Mouse (Mus musculus): Measurements from ENCODE around the gene Polr3g. TPM values are rescaled to one million over a fixed set of nuclear protein-coding genes. Genes with fewer than 3 reads are reported as not detected.
"Not testable (repeated sequence)": the region's sequence is repeated elsewhere in the genome, so short reads cannot be mapped to it uniquely, and the experiment has no call there.

Gene Polr3g
- polyA plus RNA-seq, 1 experiment from 2014 or later = 11.9 TPM

DNA sequence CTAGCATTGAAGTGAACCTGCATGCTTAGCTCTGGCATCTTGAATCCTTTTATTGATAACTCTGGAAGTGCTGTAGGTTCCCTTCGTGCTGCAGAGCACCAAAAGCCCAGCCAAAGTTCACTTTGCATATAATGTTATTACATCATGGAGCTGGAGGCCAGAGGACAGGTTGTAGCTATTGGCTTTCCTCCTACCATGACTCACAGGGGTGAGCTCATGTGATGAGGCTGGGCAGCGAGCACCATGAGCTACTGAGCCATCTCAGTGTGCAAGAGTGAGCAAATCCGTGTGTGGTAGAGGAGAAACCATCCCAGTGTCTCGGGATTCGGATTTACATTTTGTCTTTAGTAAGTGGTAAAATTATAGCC, 46.5 kb downstream of the Polr3g start:
- Histone ChIP-seq H3K9ac (ENCODE audit: low read depth, low read length) (no peak overlapping the region), H3K27ac (ENCODE audit: low read length) (no peak overlapping the region), H3K4me2 (ENCODE audit: low read depth, low read length) (no peak overlapping the region), H3K36me3 (ENCODE audit: control insufficient read depth, insufficient read depth, low read length) (peaks cover 2% of the 10 kb centered on the region; the same call in 1 of the 2 replicates), H3K4me1 (ENCODE audit: control insufficient read depth, insufficient read depth, low read length) (peaks cover 6% of the 10 kb centered on the region; the same call in 1 of the 2 replicates), H3K4me3 (ENCODE audit: low read length) (no peak overlapping the region), H3K27me3 (replicated peaks; ENCODE audit: control insufficient read depth, insufficient read depth, low read length) (no peaks in the 10 kb centered on the region), H3K9me3 (ENCODE audit: control insufficient read depth, low read length) (no peaks in the 10 kb centered on the region)
- ATAC-seq = peak; percentile 91
- WGBS = 83% methylated on average over 5 of the region's 5 CpGs

DNA sequence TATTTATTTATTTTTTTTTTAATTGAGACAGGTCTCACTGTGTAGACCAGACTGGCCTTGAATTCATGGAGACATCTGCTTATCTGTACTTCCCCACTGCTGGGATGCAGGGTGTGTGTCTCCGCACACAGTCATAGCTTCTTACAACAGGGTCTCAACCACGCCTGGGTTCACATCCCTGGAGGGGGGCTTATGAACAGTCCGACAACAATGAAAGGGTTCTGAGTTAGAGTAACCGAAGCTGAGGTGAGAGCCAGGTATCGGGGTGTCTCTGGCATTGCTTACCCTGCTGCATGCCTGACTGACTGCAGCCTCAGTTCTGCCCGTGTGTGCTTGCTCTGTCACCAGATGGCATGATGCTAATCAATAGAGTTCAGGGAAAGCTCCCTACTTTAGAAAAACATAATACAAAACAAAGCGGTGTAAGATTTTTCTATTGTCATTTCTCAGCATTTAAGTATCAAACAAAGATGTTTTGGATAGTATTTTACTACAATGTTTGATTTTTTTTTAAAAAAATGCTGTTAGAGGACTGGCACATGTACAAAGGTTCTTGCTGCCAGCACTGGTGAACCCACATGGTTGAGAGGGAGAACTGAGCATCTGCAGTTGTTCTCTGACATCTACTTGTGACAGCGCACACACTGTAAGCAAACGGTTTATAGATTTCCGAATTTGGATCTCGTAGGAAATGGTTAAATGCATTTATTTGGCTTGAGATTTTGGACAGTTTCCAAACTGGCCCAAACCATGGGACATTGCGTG, 47.1 kb downstream of the Polr3g start:
- no peaks in the 10 kb centered on the region; the same call in 1 of the 2 replicates for H3K36me3 ChIP-seq (ENCODE audit: control insufficient read depth, insufficient read depth, low read length)
- no peak overlapping the region for H3K4me2 ChIP-seq (ENCODE audit: low read depth, low read length)
- H3K9me3 ChIP-seq (ENCODE audit: control insufficient read depth, low read length) = no peaks in the 10 kb centered on the region
- no peak overlapping the region for H3K27ac ChIP-seq (ENCODE audit: low read length)
- 85% methylated on average over 12 of the region's 12 CpGs for WGBS
- H3K27me3 ChIP-seq (replicated peaks; ENCODE audit: control insufficient read depth, insufficient read depth, low read length) = no peaks in the 10 kb centered on the region
- no peak overlapping the region for H3K9ac ChIP-seq (ENCODE audit: low read depth, low read length)
- H3K4me1 ChIP-seq (ENCODE audit: control insufficient read depth, insufficient read depth, low read length) = peaks cover 7% of the 10 kb centered on the region; the same call in 1 of the 2 replicates
- peak; percentile 41; the same call in 1 of the 2 replicates for ATAC-seq
- no peak overlapping the region for H3K4me3 ChIP-seq (ENCODE audit: low read length)

DNA sequence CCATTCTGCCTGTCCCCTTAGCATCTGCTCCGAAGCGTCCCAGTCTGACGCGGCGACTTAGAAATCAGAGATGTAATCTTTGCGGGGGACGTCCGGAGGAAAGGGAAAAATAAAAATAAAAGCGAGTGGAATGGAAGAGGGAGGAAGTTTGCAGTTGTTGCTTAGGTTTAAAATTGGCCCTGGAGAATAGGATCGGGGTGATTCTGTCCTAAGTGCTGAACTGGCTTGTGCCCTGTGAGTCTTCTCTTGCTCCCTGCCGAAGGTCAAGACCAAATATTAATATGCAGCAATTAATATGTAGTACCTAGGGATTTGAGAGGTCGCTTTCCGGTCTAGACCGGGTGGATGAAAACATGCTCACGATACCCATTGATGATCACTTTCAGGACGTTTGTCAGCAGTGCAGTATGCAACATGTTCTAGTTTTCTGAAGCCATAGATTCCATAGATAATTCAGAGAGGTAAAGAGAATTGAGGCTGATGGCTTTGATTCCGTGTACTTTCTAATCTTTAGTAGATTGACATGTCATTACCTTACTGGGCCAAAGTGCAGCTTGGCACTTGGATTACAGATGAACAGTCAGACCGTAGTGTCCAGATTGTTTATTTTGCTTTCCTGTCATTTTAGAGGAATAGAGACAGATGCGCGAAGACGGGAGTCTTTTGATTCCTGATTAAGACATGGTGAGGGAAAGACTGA, 52.6 kb downstream of the Polr3g start:
- H3K27me3 ChIP-seq (replicated peaks; ENCODE audit: control insufficient read depth, insufficient read depth, low read length) = no peaks in the 10 kb centered on the region
- H3K36me3 ChIP-seq (ENCODE audit: control insufficient read depth, insufficient read depth, low read length) = no peaks in the 10 kb centered on the region
- H3K9me3 ChIP-seq (ENCODE audit: control insufficient read depth, low read length) = no peaks in the 10 kb centered on the region
- peak overlapping the region; percentile 86 for H3K9ac ChIP-seq (ENCODE audit: low read depth, low read length)
- peak overlapping the region; percentile 84 for H3K27ac ChIP-seq (ENCODE audit: low read length)
- peaks cover 13% of the 10 kb centered on the region for H3K4me1 ChIP-seq (ENCODE audit: control insufficient read depth, insufficient read depth, low read length)
- WGBS = 3% methylated on average over 21 of the region's 21 CpGs
- peak overlapping the region; percentile 76 for H3K4me3 ChIP-seq (ENCODE audit: low read length)
- peak overlapping the region; percentile 69 for H3K4me2 ChIP-seq (ENCODE audit: low read depth, low read length)
- ATAC-seq = peak; percentile 3

DNA sequence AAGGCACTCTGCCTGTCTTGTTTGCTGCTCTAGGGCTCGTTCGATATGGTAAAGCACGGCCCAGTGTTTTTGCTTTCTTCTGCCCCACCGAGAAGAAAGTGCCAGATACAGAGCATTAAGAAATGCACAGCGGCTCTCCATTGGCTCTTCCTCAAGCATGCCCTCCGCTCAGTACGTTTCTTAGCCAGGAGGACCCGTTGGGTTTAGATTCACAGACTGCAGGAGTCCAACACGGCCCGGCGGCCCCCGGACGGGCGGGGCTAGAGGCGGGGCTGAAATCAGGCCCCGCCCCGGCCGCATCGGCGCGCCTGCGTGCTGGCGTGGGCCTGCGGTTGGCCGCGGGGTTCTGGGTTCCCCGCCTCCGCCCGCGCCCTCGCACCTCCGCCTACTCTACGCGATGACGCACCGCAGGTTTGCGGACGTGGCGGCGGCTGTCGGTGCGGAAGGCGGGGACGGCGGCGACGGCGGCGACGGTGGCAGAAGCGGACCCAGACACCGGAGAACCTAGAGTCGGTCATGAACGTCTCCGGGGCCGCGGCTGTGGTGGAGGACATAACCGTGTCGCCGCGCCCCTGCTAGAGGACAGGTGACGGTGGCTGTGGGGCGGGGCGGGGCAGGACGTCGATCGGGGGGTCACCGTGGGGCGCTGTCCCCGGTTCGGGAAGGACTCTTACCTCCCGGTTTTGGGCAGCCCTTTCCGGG, 53.3 kb downstream of the Polr3g start, which contains the start of gene Lysmd3:
Lysmd3 (plus strand) TSS at position 313 of the 702 bp plus-strand sequence.
- Histone ChIP-seq H3K4me2 (ENCODE audit: low read depth, low read length) (peak within 1 kb of the TSS; percentile 69), H3K27ac (ENCODE audit: low read length) (peak within 1 kb of the TSS; percentile 94), H3K36me3 (ENCODE audit: control insufficient read depth, insufficient read depth, low read length) (no peaks in the 10 kb centered on the region), H3K27me3 (replicated peaks; ENCODE audit: control insufficient read depth, insufficient read depth, low read length) (no peaks in the 10 kb centered on the region), H3K4me1 (ENCODE audit: control insufficient read depth, insufficient read depth, low read length) (peaks cover 13% of the 10 kb centered on the region), H3K9ac (ENCODE audit: low read depth, low read length) (peak within 1 kb of the TSS; percentile 86), H3K9me3 (ENCODE audit: control insufficient read depth, low read length) (no peaks in the 10 kb centered on the region), H3K4me3 (ENCODE audit: low read length) (peak within 1 kb of the TSS; percentile 76)
- under 1% methylated on average over 73 of the region's 73 CpGs for WGBS
- ATAC-seq = peak; percentile 100

DNA sequence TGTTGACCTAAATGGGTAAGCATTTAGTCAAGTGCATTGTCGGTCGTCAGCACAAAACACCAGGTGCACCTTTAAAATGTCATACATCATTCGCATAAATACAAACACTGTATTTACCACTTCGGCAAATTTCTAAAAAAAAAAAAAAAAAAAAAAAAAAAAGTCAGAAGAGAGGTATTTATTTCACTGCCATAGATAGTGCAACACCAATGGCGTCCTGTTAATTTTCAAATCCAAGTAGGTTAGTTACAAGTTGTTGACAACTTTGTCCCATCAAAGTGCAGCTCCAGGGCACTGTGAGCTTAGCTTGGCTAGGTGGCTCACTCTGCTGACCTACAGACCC, 53.8 kb downstream of the Polr3g start:
- peak overlapping the region; percentile 72 for H3K9ac ChIP-seq (ENCODE audit: low read depth, low read length)
- H3K4me2 ChIP-seq (ENCODE audit: low read depth, low read length) = peak overlapping the region; percentile 63
- peaks cover 13% of the 10 kb centered on the region for H3K4me1 ChIP-seq (ENCODE audit: control insufficient read depth, insufficient read depth, low read length)
- H3K27me3 ChIP-seq (replicated peaks; ENCODE audit: control insufficient read depth, insufficient read depth, low read length) = no peaks in the 10 kb centered on the region
- H3K9me3 ChIP-seq (ENCODE audit: control insufficient read depth, low read length) = no peaks in the 10 kb centered on the region
- 19% methylated on average over 5 of the region's 5 CpGs for WGBS
- H3K4me3 ChIP-seq (ENCODE audit: low read length) = peak overlapping the region; percentile 76
- peak overlapping the region; percentile 94 for H3K27ac ChIP-seq (ENCODE audit: low read length)
- no peaks in the 10 kb centered on the region for H3K36me3 ChIP-seq (ENCODE audit: control insufficient read depth, insufficient read depth, low read length)
- ATAC-seq = no peak

DNA sequence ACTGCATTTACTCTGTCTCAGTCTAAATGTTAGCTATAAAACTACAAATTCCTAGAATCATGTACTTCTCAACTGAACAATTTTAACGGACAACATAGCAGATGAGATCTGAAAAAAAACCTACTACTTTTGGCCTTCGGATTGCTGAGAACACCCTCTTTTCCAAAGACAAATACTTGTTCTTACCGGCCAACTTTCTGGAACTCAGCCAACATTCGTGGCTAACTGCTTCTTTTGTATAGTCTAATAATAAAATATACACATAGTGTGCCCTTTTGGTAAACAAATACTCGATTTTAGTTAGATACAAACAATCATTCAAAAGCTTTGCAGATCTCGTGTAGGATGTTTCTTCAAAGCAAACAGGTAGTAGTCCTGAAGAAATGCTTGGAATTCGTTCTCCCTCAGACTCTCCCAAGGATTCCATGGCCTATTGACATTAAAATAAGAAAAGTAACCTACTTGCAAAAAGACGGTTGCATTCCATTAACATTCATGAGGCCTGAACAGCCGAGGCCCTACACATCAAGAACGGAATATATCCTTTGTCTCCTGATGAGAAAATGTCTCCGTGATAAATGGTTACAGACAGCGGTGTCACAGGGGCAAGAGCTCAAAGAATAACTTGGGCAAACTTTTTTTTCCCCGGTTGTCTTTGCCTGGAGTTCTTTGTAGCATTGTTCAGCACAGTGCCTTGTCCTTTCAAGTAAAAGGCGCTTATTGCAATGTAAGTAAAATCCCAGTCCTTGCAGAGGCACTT, 54.5 kb downstream of the Polr3g start:
- Histone ChIP-seq H3K4me1 (ENCODE audit: control insufficient read depth, insufficient read depth, low read length) (peaks cover 13% of the 10 kb centered on the region), H3K4me2 (ENCODE audit: low read depth, low read length) (peak overlapping the region; percentile 63), H3K27me3 (replicated peaks; ENCODE audit: control insufficient read depth, insufficient read depth, low read length) (no peaks in the 10 kb centered on the region), H3K9me3 (ENCODE audit: control insufficient read depth, low read length) (no peaks in the 10 kb centered on the region), H3K4me3 (ENCODE audit: low read length) (no peak overlapping the region), H3K27ac (ENCODE audit: low read length) (peak overlapping the region; percentile 28), H3K9ac (ENCODE audit: low read depth, low read length) (no peak overlapping the region), H3K36me3 (ENCODE audit: control insufficient read depth, insufficient read depth, low read length) (no peaks in the 10 kb centered on the region)
- no peak for ATAC-seq
- 26% methylated on average over 14 of the region's 14 CpGs for WGBS

DNA sequence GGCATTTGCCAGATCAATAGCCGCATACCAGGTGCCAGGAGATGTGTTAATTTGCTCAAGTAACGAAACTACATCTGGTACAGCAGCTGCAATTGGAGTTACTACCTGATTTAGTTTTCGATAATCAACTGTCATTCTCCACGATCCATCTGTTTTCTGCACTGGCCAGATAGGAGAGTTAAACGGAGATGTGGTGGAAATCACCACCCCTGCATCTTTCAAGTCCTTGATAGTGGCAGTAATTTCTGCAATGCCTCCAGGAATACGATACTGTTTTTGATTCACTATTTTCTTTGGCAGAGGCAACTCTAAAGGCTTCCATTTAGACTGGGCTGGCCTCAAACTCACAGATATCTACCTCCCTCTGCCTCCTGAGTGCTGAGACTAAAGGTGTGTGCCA, 60.4 kb downstream of the Polr3g start:
- not testable (repeated sequence) for H3K27ac ChIP-seq (ENCODE audit: low read length); H3K4me1 ChIP-seq (ENCODE audit: control insufficient read depth, insufficient read depth, low read length); H3K4me2 ChIP-seq (ENCODE audit: low read depth, low read length); H3K9ac ChIP-seq (ENCODE audit: low read depth, low read length); ATAC-seq; H3K4me3 ChIP-seq (ENCODE audit: low read length); H3K9me3 ChIP-seq (ENCODE audit: control insufficient read depth, low read length); H3K36me3 ChIP-seq (ENCODE audit: control insufficient read depth, insufficient read depth, low read length); H3K27me3 ChIP-seq (replicated peaks; ENCODE audit: control insufficient read depth, insufficient read depth, low read length)
- 78% methylated on average over 5 of the region's 6 CpGs for WGBS

DNA sequence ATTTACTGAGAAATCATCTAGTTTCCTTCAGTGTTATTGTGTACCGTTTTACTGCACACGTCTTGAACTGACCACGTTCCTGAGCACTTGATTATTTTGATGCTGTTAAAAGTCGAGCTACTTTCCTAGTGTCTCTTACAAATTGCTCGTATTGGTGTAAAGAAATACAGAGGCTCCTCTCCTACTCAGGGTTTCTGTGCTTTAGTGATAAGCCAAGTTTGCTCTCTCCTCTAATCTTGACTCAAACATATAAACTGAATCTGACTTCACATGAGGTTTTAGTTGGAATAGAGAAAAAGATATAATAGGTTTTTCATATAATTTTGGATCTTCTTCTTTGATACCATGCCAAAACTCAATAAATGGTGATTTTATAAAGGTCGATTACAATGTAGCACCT, 64.5 kb downstream of the Polr3g start:
- Histone ChIP-seq H3K4me1 (ENCODE audit: control insufficient read depth, insufficient read depth, low read length) (no peaks in the 10 kb centered on the region), H3K4me2 (ENCODE audit: low read depth, low read length) (no peak overlapping the region), H3K9me3 (ENCODE audit: control insufficient read depth, low read length) (no peaks in the 10 kb centered on the region), H3K27me3 (replicated peaks; ENCODE audit: control insufficient read depth, insufficient read depth, low read length) (no peaks in the 10 kb centered on the region), H3K9ac (ENCODE audit: low read depth, low read length) (no peak overlapping the region), H3K27ac (ENCODE audit: low read length) (no peak overlapping the region), H3K4me3 (ENCODE audit: low read length) (no peak overlapping the region), H3K36me3 (ENCODE audit: control insufficient read depth, insufficient read depth, low read length) (no peaks in the 10 kb centered on the region)
- no peak for ATAC-seq
- 83% methylated on average over 6 of the region's 6 CpGs for WGBS

Measured in intestine, embryonic 16.5 days (tissue).